Mouse (Mus musculus) thymus, adult 2 months (tissue): ENCODE results near the gene Cyb5r1.

Experiments
- CTCF ChIP-seq: fragments of 200-500 bp; IDR thresholded peaks from 2 replicates; pipeline ENCODE4 v1.5.1; 2012; ENCODE audit warnings: mild to moderate bottlenecking, control low read depth, low read length, moderate library complexity, borderline replicate concordance; ENCODE audit not compliant: control insufficient read depth, poor library complexity, insufficient read depth; ENCODE audit errors: extremely low read depth
- POLR2A ChIP-seq: fragments of 200-500 bp; IDR thresholded peaks from 2 replicates; pipeline ENCODE4 v1.6.1; 2012; ENCODE audit warnings: mild to moderate bottlenecking, low read length, control low read depth, moderate library complexity; ENCODE audit not compliant: control insufficient read depth, poor library complexity, insufficient read depth; ENCODE audit errors: extremely low read depth

DNA sequence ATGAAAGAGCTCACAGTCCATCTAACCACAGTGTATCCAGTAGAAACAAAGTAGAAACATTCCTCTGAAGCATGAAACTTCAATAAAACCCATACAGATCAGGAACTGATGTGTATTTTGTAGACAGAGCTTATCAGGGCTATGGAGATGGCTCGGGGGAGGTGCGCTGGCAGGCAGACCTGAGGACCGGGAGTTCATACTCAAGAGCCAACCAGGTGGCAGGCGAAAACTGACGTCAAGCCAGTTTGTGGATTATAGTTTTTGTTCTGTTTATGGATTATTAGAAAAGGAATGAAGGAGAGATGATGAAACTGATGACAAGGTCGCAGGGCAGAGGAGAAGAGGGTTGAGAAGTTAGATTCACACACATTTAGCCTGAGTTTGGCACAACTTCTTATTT lies 35.1 kb downstream of the Cyb5r1 start:
- TF ChIP-seq POLR2A (no peak), CTCF (no peak)
